Mouse (Mus musculus): ENCODE measurements around the gene Slc22a20. TPM values are rescaled to one million over a fixed set of nuclear protein-coding genes. Genes with fewer than 3 reads are reported as not detected.

Slc22a20 gene
- polyA plus RNA-seq (2015; fragmentation: Nextera tagmentation; extraction: Ambion mirVana) = not detected in 2 replicates

GRCm38 (mm10) chr19:5986043-5986442, at the start of gene Slc22a20:
TSS of gene Slc22a20 (minus strand) at chr19:5986143.
- peaks cover 2% of the 10 kb centered on the region; the same call in 1 of the 2 replicates for H3K4me1 ChIP-seq (replicated peaks; ENCODE audit: control insufficient read depth, insufficient read depth)
- no peaks in the 10 kb centered on the region for H3K27me3 ChIP-seq (ENCODE audit: control insufficient read depth, insufficient read depth, low read length)
- no peak within 1 kb of the TSS for H3K27ac ChIP-seq (replicated peaks)
- H3K9ac ChIP-seq (ENCODE audit: low read length) = no peak within 1 kb of the TSS
- TF ChIP-seq CTCF (IDR thresholded peaks at IDR 0.05; ENCODE audit: low read depth) (no peak), EP300 (optimal IDR thresholded peaks at IDR 0.05) (no peak)
- H3K4me2 ChIP-seq (replicated peaks; ENCODE audit: low read depth) = no peak within 1 kb of the TSS
- no peak for ATAC-seq (ENCODE audit: low FRiP score, low TSS enrichment)
- no peak for DNase-seq (ENCODE audit: low spot score)
- H3K9me3 ChIP-seq (ENCODE audit: control insufficient read depth, low read length) = no peaks in the 10 kb centered on the region
- no peak within 1 kb of the TSS for H3K4me3 ChIP-seq (ENCODE audit: low read depth, low read length)
- WGBS = 51% methylated on average over 4 of the region's 4 CpGs
- H3K36me3 ChIP-seq (ENCODE audit: control insufficient read depth, insufficient read depth, low read length) = no peaks in the 10 kb centered on the region

GRCm38 (mm10) chr19:6030520-6031280, 44.8 kb upstream of the Slc22a20 start:
- ATAC-seq (ENCODE audit: low FRiP score, low TSS enrichment) (peak; percentile 40; the same call in 1 of the 2 replicates), DNase-seq (ENCODE audit: low spot score) (peak; percentile 41)
- 58% methylated on average over 14 of the region's 14 CpGs for WGBS
- Histone ChIP-seq H3K9ac (ENCODE audit: low read length) (no peak overlapping the region), H3K9me3 (ENCODE audit: control insufficient read depth, low read length) (no peaks in the 10 kb centered on the region), H3K4me2 (replicated peaks; ENCODE audit: low read depth) (no peak overlapping the region), H3K36me3 (ENCODE audit: control insufficient read depth, insufficient read depth, low read length) (no peaks in the 10 kb centered on the region), H3K27ac (replicated peaks) (no peak overlapping the region), H3K4me1 (replicated peaks; ENCODE audit: control insufficient read depth, insufficient read depth) (no peaks in the 10 kb centered on the region), H3K27me3 (ENCODE audit: control insufficient read depth, insufficient read depth, low read length) (no peaks in the 10 kb centered on the region), H3K4me3 (ENCODE audit: low read depth, low read length) (no peak overlapping the region)
- TF ChIP-seq EP300 (optimal IDR thresholded peaks at IDR 0.05) (no peak), CTCF (IDR thresholded peaks at IDR 0.05; ENCODE audit: low read depth) (no peak)

GRCm38 (mm10) chr19:6029426-6029825, 43.5 kb upstream of the Slc22a20 start:
- no peak for TF ChIP-seq EP300 (optimal IDR thresholded peaks at IDR 0.05)
- TF ChIP-seq CTCF (IDR thresholded peaks at IDR 0.05; ENCODE audit: low read depth) = no peak
- 75% methylated on average over 9 of the region's 9 CpGs for WGBS
- DNase-seq (ENCODE audit: low spot score) = no peak
- no peaks in the 10 kb centered on the region for H3K36me3 ChIP-seq (ENCODE audit: control insufficient read depth, insufficient read depth, low read length)
- ATAC-seq (ENCODE audit: low FRiP score, low TSS enrichment) = no peak
- H3K9ac ChIP-seq (ENCODE audit: low read length) = no peak overlapping the region
- no peaks in the 10 kb centered on the region for H3K9me3 ChIP-seq (ENCODE audit: control insufficient read depth, low read length)
- H3K4me2 ChIP-seq (replicated peaks; ENCODE audit: low read depth) = no peak overlapping the region
- no peak overlapping the region for H3K27ac ChIP-seq (replicated peaks)
- no peaks in the 10 kb centered on the region for H3K4me1 ChIP-seq (replicated peaks; ENCODE audit: control insufficient read depth, insufficient read depth)
- H3K4me3 ChIP-seq (ENCODE audit: low read depth, low read length) = no peak overlapping the region
- no peaks in the 10 kb centered on the region for H3K27me3 ChIP-seq (ENCODE audit: control insufficient read depth, insufficient read depth, low read length)

- DNase-seq (ENCODE audit: low spot score) = no peak
- Histone ChIP-seq H3K36me3 (ENCODE audit: control insufficient read depth, insufficient read depth, low read length) (no peaks in the 10 kb centered on the region), H3K9me3 (ENCODE audit: control insufficient read depth, low read length) (no peaks in the 10 kb centered on the region), H3K4me2 (replicated peaks; ENCODE audit: low read depth) (no peak overlapping the region), H3K4me3 (ENCODE audit: low read depth, low read length) (no peak overlapping the region), H3K27me3 (ENCODE audit: control insufficient read depth, insufficient read depth, low read length) (no peaks in the 10 kb centered on the region), H3K4me1 (replicated peaks; ENCODE audit: control insufficient read depth, insufficient read depth) (no peaks in the 10 kb centered on the region), H3K9ac (ENCODE audit: low read length) (no peak overlapping the region), H3K27ac (replicated peaks) (no peak overlapping the region)
- 69% methylated on average over 6 of the region's 6 CpGs for WGBS
- TF ChIP-seq EP300 (optimal IDR thresholded peaks at IDR 0.05) = no peak
- TF ChIP-seq CTCF (IDR thresholded peaks at IDR 0.05; ENCODE audit: low read depth) = no peak
- ATAC-seq (ENCODE audit: low FRiP score, low TSS enrichment) = no peak
These were observed 43.0 kb upstream of the Slc22a20 start for GRCm38 (mm10) chr19:6028991-6029390.

GRCm38 (mm10) chr19:6023930-6024329, 38.0 kb upstream of the Slc22a20 start:
- no peak for DNase-seq (ENCODE audit: low spot score)
- no peak overlapping the region for H3K27ac ChIP-seq (replicated peaks)
- WGBS = 81% methylated on average over 7 of the region's 7 CpGs
- H3K4me3 ChIP-seq (ENCODE audit: low read depth, low read length) = no peak overlapping the region
- H3K9ac ChIP-seq (ENCODE audit: low read length) = no peak overlapping the region
- H3K36me3 ChIP-seq (ENCODE audit: control insufficient read depth, insufficient read depth, low read length) = no peaks in the 10 kb centered on the region
- no peak for ATAC-seq (ENCODE audit: low FRiP score, low TSS enrichment)
- H3K9me3 ChIP-seq (ENCODE audit: control insufficient read depth, low read length) = no peaks in the 10 kb centered on the region
- H3K4me2 ChIP-seq (replicated peaks; ENCODE audit: low read depth) = no peak overlapping the region
- H3K27me3 ChIP-seq (ENCODE audit: control insufficient read depth, insufficient read depth, low read length) = no peaks in the 10 kb centered on the region
- no peaks in the 10 kb centered on the region for H3K4me1 ChIP-seq (replicated peaks; ENCODE audit: control insufficient read depth, insufficient read depth)
- TF ChIP-seq EP300 (optimal IDR thresholded peaks at IDR 0.05) (no peak), CTCF (IDR thresholded peaks at IDR 0.05; ENCODE audit: low read depth) (no peak)

- H3K36me3 ChIP-seq (ENCODE audit: control insufficient read depth, insufficient read depth, low read length) = no peaks in the 10 kb centered on the region
- no peaks in the 10 kb centered on the region for H3K27me3 ChIP-seq (ENCODE audit: control insufficient read depth, insufficient read depth, low read length)
- DNase-seq (ENCODE audit: low spot score) (no peak), ATAC-seq (ENCODE audit: low FRiP score, low TSS enrichment) (no peak)
- H3K9me3 ChIP-seq (ENCODE audit: control insufficient read depth, low read length) = no peaks in the 10 kb centered on the region
- no peak overlapping the region for H3K27ac ChIP-seq (replicated peaks)
- H3K4me2 ChIP-seq (replicated peaks; ENCODE audit: low read depth) = no peak overlapping the region
- TF ChIP-seq EP300 (optimal IDR thresholded peaks at IDR 0.05) = no peak
- no peaks in the 10 kb centered on the region for H3K4me1 ChIP-seq (replicated peaks; ENCODE audit: control insufficient read depth, insufficient read depth)
- WGBS = 63% methylated on average over 8 of the region's 8 CpGs
- H3K4me3 ChIP-seq (ENCODE audit: low read depth, low read length) = no peak overlapping the region
- H3K9ac ChIP-seq (ENCODE audit: low read length) = no peak overlapping the region
These were observed 37.1 kb upstream of the Slc22a20 start for GRCm38 (mm10) chr19:6023059-6023458.

All from stomach, postnatal 0 days (tissue).